Mouse (Mus musculus): ENCODE data around the gene Dscaml1. TPM values are rescaled to one million over a fixed set of nuclear protein-coding genes. Genes with fewer than 3 reads are reported as not detected.

Gene Dscaml1
- polyA plus RNA-seq, 1 experiment, result 0.47 TPM

GRCm38 (mm10) chr9:45608097-45609031 is 181.9 kb downstream of the Dscaml1 start:
- 39% methylated on average over 13 of the region's 13 CpGs for WGBS

GRCm38 (mm10) chr9:45610336-45611060 is 184.1 kb downstream of the Dscaml1 start:
- no peak for DNase-seq (ENCODE audit: low read depth, low spot score)
- WGBS, result 61% methylated on average over 11 of the region's 11 CpGs

More at GRCm38 (mm10) chr9:45608097-45609031, 181.9 kb downstream of the Dscaml1 start:
- no peak for DNase-seq (ENCODE audit: low read depth, low spot score)

GRCm38 (mm10) chr9:45614616-45615015 is 188.2 kb downstream of the Dscaml1 start:
- no peak for DNase-seq (ENCODE audit: low read depth, low spot score)
- WGBS, result 78% methylated on average over 1 of the region's 1 CpGs

GRCm38 (mm10) chr9:45617889-45618288 is 191.5 kb downstream of the Dscaml1 start:
- no peak for DNase-seq (ENCODE audit: low read depth, low spot score)
- WGBS, result 80% methylated on average over 10 of the region's 10 CpGs

- 87% methylated on average over 7 of the region's 7 CpGs for WGBS
- no peak for DNase-seq (ENCODE audit: low read depth, low spot score)
These were observed 192.0 kb downstream of the Dscaml1 start for GRCm38 (mm10) chr9:45618443-45618842.

- no peak for DNase-seq (ENCODE audit: low read depth, low spot score)
- WGBS, result 35% methylated on average over 9 of the region's 9 CpGs
These were observed 193.6 kb downstream of the Dscaml1 start for GRCm38 (mm10) chr9:45620049-45620448.

- DNase-seq (ENCODE audit: low read depth, low spot score), result no peak
- WGBS, result 86% methylated on average over 4 of the region's 4 CpGs
These were observed 194.5 kb downstream of the Dscaml1 start for GRCm38 (mm10) chr9:45620920-45621319.

- no peak for DNase-seq (ENCODE audit: low read depth, low spot score)
- 63% methylated on average over 6 of the region's 6 CpGs for WGBS
These were observed 199.5 kb downstream of the Dscaml1 start for GRCm38 (mm10) chr9:45625889-45626446.

- WGBS, result 29% methylated on average over 10 of the region's 10 CpGs
- no peak for DNase-seq (ENCODE audit: low read depth, low spot score)
These were observed 206.1 kb downstream of the Dscaml1 start for GRCm38 (mm10) chr9:45632520-45632919.

- 17% methylated on average over 2 of the region's 2 CpGs for WGBS
- DNase-seq (ENCODE audit: low read depth, low spot score), result no peak
These were observed 206.6 kb downstream of the Dscaml1 start for GRCm38 (mm10) chr9:45633036-45633435.

GRCm38 (mm10) chr9:45634978-45635377 is 208.6 kb downstream of the Dscaml1 start:
- no peak for DNase-seq (ENCODE audit: low read depth, low spot score)
- WGBS, result 53% methylated on average over 4 of the region's 4 CpGs

- WGBS, result 32% methylated on average over 1 of the region's 1 CpGs
- DNase-seq (ENCODE audit: low read depth, low spot score), result no peak
These were observed 210.9 kb downstream of the Dscaml1 start for GRCm38 (mm10) chr9:45637346-45637745.

GRCm38 (mm10) chr9:45638184-45638917 is 211.9 kb downstream of the Dscaml1 start:
- WGBS, result 65% methylated on average over 6 of the region's 6 CpGs
- no peak for DNase-seq (ENCODE audit: low read depth, low spot score)

GRCm38 (mm10) chr9:45644833-45645388 is 218.5 kb downstream of the Dscaml1 start:
- DNase-seq (ENCODE audit: low read depth, low spot score), result no peak
- 68% methylated on average over 6 of the region's 6 CpGs for WGBS

- no peak for DNase-seq (ENCODE audit: low read depth, low spot score)
- WGBS, result 59% methylated on average over 6 of the region's 6 CpGs
These were observed 219.1 kb downstream of the Dscaml1 start for GRCm38 (mm10) chr9:45645526-45645925.

- WGBS, result 69% methylated on average over 13 of the region's 13 CpGs
- DNase-seq (ENCODE audit: low read depth, low spot score), result no peak
These were observed 224.8 kb downstream of the Dscaml1 start for GRCm38 (mm10) chr9:45651078-45651809.

- WGBS, result 69% methylated on average over 3 of the region's 3 CpGs
- no peak for DNase-seq (ENCODE audit: low read depth, low spot score)
These were observed 225.4 kb downstream of the Dscaml1 start for GRCm38 (mm10) chr9:45651810-45652177.

- 13% methylated on average over 8 of the region's 9 CpGs for WGBS
- DNase-seq (ENCODE audit: low read depth, low spot score), result no peak
These were observed 231.0 kb downstream of the Dscaml1 start for GRCm38 (mm10) chr9:45657172-45658062.
